Mouse (Mus musculus): ENCODE data around the gene Cpb2.

The Cpb2 gene

DNA sequence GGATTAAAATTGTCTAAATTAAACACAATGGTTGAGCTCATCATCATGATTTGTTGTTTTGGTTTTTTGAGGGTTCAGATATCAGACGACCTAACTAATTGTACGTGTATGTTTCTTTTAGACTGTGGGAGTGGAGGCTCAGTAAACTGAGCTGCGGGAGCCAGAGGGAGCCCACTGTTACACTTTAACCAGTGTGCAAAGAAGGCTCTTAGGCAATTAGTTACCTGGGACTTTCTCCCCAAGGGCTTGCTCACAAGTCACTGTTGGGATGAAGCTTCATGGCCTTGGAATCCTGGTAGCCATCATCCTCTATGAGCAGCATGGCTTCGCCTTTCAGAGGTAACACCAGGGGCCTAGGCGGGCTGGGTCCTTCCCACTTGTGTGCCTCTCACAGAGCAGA, at the start of gene Cpb2:
Cpb2 (plus strand) TSS at position 201 of the 400 bp plus-strand sequence.
- no peak for DNase-seq (ENCODE audit: low spot score in 2 of 2)

DNA sequence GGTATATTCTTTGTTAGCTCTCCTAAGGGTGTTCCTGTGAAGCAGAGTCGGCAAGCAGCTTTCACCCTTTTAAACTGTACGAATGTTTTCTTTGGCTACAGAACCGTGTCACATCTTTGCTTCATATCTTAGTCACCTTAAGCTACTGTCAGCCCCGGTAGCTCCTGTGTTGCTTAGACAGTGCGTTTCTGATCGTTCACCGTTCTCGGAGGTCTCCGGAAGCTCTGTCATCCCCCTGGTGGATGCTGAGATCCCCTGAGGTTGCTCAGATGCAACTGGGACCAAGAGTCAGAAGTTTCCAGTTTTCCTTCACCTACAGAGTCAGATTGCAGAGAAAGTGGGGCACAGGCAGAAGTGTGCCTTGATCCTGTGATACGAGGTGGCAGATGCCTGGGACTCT, 49.7 kb upstream of the Cpb2 start:
- no peak for DNase-seq (ENCODE audit: low spot score in 2 of 2)

GRCm38 (mm10) chr14:75192858-75193257, 49.2 kb upstream of the Cpb2 start:
- DNase-seq (ENCODE audit: low spot score in 2 of 2) = no peak

- DNase-seq (ENCODE audit: low spot score in 2 of 2) = no peak
Measured at GRCm38 (mm10) chr14:75195530-75195929, 46.6 kb upstream of the Cpb2 start.

GRCm38 (mm10) chr14:75197027-75197426, 45.1 kb upstream of the Cpb2 start:
- peak in 1 of 2 experiments; percentile 59 for DNase-seq (ENCODE audit: low spot score in 2 of 2)

DNA sequence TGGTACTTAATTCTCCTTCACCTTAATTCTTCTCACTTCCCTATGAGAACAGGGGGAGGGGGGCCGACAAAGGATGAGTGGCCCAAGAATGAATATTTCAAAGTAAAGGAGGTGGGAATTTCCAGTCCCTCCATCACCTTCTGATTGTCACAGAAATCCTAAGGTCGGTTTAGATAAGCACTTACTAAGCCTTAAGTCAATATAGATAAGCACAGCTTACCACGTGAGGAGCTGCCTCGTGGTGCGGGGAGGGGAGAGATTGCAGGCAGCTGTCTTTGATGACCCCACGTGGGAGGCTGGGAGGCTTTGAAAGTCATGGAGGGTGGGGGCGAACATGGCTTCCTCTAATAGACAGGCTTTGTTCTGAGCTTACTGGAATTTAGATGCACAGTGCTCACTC, 44.4 kb upstream of the Cpb2 start:
- no peak for DNase-seq (ENCODE audit: low spot score in 2 of 2)

DNA sequence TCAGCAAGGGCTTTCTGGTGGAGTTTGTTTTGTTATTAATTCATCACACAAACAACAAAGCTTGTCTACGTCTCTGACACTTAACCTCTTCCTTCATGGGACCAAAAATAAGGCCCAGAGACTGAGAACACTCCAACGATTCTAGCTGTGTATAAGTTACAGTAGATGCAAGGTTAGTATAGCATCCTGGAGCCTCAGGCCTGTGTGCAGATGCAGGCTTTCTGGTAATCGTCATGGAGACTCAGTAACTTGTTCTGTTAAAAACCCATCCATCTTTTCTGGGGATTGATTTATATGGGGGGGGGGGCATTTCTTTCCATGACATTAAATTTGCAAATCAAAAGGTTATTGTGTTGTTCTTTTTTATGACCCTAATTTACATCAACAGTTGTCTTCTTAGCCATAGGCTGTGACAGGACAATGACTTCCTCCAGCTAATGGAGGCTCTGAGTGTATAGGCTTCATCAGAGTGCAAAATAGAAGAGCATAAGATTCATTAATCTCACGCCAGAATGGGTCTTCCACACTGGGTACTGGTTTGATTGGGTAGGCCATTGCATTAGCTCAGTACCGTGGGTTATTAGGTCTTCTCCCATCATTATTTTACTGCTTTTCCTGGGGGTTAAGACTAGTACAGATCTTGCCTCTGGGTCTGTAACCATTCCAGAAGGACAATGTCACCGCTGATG, 36.6 kb upstream of the Cpb2 start:
- no peak for DNase-seq (ENCODE audit: low spot score in 2 of 2)

GRCm38 (mm10) chr14:75206307-75206706, 35.8 kb upstream of the Cpb2 start:
- DNase-seq (ENCODE audit: low spot score in 2 of 2) = no peak

DNA sequence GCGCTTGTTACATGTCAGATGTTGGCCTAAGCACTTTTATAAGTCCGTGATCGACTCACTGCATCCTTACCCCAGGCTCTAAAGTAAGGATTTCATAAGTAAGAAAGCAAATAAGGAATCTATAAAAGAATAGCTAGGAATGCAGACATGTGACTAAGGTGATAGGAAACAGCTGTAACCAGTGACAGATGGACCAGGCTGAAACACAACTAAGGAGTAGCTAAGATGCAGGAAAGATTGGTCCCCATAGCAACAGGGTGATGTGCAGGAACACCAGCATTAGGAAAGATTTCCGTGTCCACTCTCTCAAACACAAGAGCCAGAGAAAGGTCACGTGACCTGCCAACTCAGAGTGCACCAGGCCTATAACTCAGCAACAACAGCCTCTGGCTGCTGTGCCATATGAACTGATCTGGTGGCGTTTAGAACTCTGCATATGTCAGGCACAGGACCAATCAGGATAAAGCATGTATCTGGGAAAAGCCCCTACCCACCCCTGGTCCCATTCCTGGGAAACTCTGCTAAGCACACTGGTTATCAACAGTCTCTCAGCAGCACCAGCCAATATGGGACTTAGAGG, 33.4 kb upstream of the Cpb2 start:
- no peak for DNase-seq (ENCODE audit: low spot score in 2 of 2)

- no peak for DNase-seq (ENCODE audit: low spot score in 2 of 2)
Measured at GRCm38 (mm10) chr14:75213752-75214151, 28.3 kb upstream of the Cpb2 start.

DNA sequence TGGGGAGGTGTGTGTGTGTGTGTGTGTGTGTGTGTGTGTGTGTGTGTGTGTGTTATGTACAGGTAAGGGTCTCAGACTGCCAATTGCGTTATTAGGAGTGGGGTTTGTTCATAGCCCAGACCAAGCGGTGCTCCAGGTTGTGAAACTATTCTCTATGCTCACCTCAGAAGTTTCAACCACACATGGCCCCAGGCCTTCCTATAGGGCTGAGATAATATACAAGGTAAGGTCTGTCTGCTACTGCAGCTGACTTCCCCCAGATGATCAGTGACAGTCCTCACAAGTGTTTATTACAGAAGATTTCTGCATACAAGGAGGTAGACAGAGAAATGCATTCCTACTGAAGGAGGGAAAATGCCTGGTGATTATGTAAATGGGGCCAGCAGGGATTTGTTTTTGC, 23.2 kb upstream of the Cpb2 start:
- no peak for DNase-seq (ENCODE audit: low spot score in 2 of 2)

DNA sequence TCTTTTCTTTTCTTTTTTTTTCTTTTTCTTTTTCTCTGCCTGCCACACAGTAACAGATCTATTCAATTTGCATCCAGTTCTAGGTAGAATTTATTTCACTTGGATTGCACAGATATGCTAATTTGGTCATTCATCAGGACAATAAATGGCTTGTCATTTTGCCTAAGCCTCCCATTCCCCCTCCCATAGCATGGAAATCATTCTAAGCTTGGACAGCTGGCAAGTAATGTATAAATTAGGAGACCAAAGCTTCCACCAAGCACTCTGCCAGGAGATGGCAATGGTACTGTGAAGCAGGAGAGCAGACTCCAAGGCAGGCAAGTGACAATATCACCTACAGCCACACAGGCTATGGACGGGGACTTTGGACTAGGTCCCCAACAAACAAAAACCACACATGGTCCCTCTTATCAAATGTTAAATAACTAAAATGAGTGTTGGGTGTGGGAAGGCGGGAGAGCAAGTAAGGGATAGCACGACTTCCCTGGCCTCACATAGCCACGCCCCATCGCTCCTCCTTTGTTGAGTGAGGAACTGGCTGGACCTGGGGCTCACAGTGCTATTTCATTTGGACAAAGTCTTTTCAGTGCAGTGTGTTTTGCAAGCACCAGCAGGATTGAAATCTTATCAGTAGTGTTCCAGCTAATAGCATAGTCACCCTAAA, 22.7 kb upstream of the Cpb2 start:
- DNase-seq (ENCODE audit: low spot score in 2 of 2) = no peak

DNA sequence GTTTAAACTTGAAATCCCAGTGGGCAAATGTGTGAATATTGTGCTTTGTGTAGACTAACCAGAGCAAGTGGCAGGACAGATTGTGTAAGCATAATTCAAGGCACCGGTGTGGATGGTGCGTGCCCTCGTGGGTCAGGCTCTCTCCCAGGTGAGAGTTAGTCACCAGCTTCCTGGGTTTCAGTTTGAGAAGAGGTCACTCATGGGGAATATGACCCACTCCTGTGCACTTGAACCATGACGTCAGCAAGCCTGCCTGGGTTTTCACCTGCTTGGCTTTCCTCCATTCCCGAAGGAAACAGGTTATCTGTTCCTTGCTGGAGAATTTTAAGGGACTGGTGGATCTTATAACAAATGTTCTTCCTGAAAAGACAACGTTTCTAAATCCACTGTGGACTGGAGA, 19.7 kb upstream of the Cpb2 start:
- DNase-seq (ENCODE audit: low spot score in 2 of 2) = no peak

DNA sequence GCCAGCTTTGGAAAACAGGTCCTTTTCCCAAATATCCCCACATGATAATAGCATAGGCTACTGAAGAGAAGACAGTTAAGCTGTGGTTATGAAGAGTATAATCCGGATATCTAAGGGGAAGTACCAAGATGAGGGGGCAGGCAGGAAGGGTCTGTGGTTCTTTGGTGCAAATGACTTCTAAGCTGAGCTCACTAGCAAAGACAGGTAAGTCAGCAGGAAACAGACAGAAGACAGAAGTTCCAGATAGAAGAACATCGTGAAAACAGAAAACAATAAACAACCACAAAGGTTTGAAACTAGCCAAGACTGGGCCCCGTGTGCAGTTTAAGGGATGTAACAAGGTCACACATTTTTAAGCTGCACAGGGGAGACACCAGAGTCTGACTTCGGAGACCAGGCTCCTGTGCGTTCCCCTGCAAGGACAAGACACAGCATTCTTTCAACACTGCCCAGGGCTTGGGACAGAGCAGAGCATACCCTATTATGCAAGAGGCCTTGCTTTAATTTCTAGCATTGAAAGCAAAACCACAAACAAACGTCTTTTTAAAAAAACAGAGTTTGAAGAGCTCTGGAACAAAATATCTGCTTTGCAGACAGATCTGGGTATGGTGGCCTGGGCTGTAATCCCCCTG, 14.5 kb upstream of the Cpb2 start:
- no peak for DNase-seq (ENCODE audit: low spot score in 2 of 2)

DNA sequence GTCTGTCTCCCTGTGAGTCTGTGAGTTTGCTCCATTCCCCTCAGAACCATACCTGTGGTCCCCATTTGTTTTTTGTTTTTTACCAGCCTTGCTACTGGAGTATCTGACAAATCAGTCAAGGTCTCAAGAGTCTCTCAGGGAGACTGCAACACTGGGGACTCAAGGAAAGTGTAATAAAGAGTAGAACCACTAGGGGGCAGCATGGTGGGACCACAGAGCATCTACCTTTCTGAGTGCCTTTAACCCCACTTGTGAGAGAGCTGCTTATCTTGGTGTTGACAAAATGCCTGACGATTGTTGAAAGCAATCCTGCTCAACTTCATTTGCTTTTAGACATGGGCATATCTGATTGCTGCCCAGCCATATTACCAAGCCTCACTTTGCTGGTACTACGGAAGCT, 12.3 kb upstream of the Cpb2 start:
- DNase-seq (ENCODE audit: low spot score in 2 of 2) = peak in 1 of 2 experiments; percentile 9

DNA sequence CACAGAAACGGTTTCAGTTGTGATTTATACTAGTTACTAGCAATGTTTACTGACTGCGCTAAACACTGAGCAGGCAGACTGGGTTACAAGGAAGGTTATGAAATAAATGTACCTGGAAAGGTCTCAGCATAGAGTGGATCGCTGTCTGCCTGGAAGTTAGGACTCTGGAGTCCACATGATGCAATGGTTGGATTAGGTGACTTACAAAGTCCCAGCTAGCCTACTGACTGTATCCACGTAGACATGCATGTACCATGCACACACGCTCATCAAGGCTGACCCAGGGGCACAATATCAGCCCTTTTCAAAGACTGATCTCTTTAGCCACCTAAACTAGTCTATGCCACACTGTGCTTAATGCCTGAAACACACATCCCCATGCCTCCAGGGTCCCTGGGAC, 9.0 kb upstream of the Cpb2 start:
- no peak for DNase-seq (ENCODE audit: low spot score in 2 of 2)

GRCm38 (mm10) chr14:75235552-75235951, 6.5 kb upstream of the Cpb2 start:
- DNase-seq (ENCODE audit: low spot score in 2 of 2) = no peak

- peak in 1 of 2 experiments; percentile 17 for DNase-seq (ENCODE audit: low spot score in 2 of 2)
Measured at GRCm38 (mm10) chr14:75235955-75236635, 6.0 kb upstream of the Cpb2 start.

DNA sequence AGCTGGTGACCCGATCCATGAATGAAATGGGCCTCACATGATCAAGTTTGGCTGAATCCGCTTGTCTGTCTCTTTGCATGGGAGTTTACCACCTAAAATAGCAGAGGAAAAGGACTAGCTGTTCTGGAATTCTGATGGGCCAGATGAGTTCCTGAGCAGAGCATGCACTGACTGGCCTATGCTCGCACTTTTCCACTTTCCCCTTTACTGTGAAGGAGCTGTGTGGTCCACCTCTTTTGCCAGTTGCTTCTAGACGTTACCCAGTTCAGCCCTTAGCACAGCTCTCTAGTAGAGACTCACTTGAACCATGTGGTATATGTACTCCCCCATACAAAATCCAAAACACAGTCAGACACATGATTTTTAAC, 5.5 kb upstream of the Cpb2 start:
- no peak for DNase-seq (ENCODE audit: low spot score in 2 of 2)

DNA sequence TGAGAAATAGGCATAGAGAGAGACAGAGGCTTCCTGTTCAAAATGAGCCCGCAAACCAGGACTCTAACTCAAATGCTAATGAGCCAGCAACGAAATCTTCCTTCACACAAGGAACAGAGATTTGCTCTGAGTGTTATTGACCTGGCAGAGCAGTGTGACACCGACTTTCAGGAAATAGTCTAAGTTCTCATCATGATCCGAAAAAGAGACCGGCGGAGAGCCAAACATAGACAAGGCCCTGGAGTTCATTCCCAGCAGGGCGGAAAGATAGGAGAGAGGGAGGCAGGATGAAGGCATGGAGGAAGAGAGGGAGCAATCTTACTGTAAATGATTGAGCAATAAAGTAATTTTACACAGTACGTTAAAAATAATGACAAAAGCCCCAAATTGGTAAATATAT, 5.0 kb upstream of the Cpb2 start:
- DNase-seq (ENCODE audit: low spot score in 2 of 2) = no peak

- DNase-seq (ENCODE audit: low spot score in 2 of 2) = no peak
Measured at GRCm38 (mm10) chr14:75238054-75238692, 3.9 kb upstream of the Cpb2 start.
